Mouse (Mus musculus) retina, adult 2 months (tissue): ENCODE measurements around the gene Vmn2r24.
"Not testable (repeated sequence)": the region's sequence is repeated elsewhere in the genome, so short reads cannot be mapped to it uniquely, and the experiment has no call there.

Source experiments
- DNase-seq: peaks from one replicate; pipeline ENCODE4 v3.0.0-alpha.2; 2012; ENCODE audit warnings: low read depth, low spot score

Gene Vmn2r24

DNA sequence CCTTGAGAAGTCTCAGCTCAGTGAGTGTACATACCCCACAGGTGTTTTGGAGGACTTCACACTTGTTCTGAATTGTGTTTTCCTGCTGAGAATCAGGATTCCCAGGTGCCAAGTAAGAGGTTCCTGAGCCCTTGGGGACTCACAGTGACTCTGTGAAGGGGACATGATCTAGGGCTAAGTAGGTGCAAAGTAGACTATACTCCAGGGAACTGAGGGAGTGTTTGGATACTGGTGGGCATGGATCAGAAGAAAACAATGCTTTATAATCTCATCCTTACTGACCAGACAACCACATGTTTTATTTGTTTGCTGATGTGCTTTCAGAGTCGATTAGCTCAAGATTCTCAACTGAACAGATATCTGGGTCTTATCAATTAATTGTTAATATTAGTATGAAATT is at the start of gene Vmn2r24:
Gene Vmn2r24, plus strand, starts transcription at position 301 of the 400 bp plus-strand sequence.
- no peak for DNase-seq

- DNase-seq, result no peak
Measured at GRCm38 (mm10) chr6:123770031-123770430, 8.6 kb upstream of the Vmn2r24 start.

GRCm38 (mm10) chr6:123784857-123785256 is 6.2 kb downstream of the Vmn2r24 start:
- no peak for DNase-seq

DNA sequence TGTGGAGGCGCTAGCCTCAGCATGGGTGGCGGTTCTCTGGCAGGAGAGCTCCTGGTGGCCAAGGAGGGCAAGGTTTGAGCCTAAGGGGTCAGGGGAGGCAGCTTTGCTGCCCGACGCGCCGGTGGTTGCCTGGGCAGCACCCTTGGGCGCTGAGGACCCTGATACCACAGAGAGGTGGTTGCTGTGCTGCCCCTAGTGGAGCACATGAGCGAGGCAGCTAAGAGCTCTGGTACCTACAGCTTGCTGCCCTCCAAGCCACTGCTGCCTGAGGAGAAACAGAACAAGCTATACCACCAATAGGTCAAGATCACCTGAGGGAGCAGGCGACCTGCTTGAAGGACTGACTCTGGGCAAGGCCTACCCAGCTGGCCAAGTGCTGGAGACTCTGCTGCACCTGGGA is 15.1 kb downstream of the Vmn2r24 start:
- no peak for DNase-seq

DNA sequence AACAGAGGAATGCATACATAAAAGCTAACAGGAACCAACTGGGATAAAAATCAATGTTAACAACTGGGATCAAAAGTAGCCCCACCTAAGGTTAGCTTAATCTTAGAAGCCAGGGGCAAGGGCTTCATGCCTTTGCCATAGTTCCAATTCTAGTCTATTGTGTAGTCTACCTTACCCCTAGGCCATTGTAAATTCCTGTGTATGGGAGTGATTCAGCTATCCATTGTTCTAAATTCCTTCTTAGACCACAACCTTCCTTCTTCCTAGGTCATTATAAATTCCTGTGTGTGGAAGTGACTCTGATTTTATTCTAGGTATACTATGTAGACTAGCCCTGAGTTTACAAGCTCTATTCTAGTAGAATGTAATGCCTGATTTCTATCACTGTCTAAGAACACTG is 31.6 kb downstream of the Vmn2r24 start:
- not testable (repeated sequence) for DNase-seq

DNA sequence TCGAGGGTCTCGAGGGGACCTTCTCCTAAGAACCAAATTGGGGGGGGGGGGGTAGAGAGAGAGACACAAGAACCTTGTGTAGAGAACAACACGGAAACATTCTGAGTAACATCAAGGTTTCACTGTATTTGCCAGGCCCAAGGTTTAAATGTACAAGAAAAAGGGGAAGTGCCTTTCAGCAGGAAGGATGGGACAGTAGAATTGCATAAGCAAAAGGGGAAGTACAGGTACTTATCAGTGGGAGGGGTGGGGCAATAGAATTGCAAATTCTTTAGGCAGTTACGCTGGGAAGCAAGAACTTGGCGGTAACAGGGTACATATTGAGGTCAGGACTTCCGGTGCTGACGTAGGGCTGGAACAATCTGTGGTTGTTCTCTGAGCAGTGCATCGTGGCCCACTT is 41.3 kb downstream of the Vmn2r24 start:
- DNase-seq, result no peak

GRCm38 (mm10) chr6:123853363-123853762 is 74.7 kb downstream of the Vmn2r24 start, which contains the start of gene Vmn2r25:
Vmn2r25 (minus strand) TSS chr6:123853463.
- DNase-seq, result not testable (repeated sequence)
